Mouse (Mus musculus) C2C12 (cell line): ENCODE data around the gene Faah.

Experiments
- MYOD1 ChIP-seq: IDR thresholded peaks from one replicate; pipeline ENCODE4 v1.6.1; 2011; ENCODE audit warnings: low read depth; ENCODE audit not compliant: control insufficient read depth, insufficient read length
- MYOG ChIP-seq: IDR thresholded peaks from one replicate; pipeline ENCODE4 v1.6.1; 2011; ENCODE audit not compliant: control insufficient read depth, insufficient read length; ENCODE audit errors: extremely low read depth

DNA sequence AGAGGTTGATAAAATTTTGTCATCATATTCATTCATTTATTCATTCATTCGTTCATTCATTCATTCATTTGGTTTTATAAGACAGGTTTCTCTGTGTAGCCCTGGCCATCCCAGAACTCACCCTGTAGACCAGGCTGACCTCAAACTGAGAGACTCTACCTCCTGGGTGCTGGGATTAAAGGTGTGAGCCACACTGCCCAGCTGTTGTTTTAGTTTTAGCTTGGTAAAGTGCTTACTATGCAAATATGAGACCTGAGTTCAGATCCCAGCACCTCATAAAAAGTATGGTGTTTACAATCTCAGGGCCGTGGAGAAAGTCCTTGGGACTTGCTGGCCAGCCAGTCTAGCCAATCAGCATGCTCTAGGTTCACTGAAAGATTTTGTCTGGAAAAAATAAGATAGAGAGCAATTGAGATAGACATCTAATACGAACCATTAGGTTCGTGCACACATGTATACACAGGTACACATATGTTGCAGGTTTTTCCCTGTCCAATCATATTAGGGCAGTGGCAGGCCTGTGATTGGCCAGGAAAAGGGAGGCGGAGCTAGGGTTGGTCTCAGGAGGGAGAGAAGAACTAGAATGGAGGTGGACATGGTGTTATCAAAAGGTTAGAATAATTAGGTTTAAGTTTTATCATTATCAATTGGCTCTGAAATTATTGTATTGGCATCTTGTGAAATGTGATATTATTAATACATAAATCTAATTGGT is 41.4 kb upstream of the Faah start:
- TF ChIP-seq MYOD1 (no peak), MYOG (no peak)
